Mouse (Mus musculus) cerebellum, postnatal 14 days (tissue): ENCODE measurements around the gene P4hb.
A peak's percentile ranks its signal among the peaks of the same experiment; 100 is the strongest.

Experiments used
- DNase-seq, 2 experiments: peaks; one replicate each; pipeline ENCODE4 v3.0.0; 2021; ENCODE audit warnings: mixed read lengths in 2 of 2

Gene P4hb

DNA sequence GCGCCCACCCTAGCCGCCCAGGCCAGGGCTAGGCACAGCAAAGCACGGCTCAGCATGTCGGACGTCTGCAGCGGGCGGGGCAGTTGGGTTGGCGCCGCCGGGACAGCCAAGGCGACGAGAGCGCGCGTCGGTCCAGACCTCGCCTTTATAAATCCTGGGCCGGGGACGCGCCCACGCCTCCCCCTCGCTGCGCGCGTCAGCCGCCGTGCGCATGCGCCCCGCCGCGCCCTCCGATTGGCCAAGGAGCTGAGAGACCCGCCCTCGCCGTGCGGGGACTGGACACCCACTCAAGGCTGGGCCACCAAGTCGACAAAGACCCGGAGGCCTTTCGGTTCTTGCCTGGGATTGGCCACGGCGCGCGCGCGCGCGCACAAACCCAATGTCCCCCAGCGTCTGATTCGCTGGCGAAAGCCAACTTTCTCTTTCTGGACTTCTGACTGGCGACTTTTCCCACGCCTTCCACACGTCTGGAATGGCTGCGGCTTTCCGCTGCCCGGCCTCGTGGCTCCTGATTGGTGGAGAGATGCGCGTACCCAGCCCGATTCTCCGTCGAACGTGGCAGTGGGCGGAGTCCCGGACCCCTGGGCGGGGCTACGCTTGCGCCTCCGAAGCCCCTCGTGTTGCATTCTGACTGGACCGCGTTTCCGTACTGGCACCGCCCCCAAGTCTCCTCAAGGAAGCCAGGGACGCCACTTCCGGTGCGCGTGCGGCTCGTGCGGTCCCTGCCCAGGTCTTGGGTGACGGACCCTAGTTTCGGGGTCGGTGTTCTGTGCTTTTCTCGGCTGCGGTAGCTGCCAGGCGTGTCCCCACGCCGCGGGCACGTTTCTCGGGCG, at the start of gene P4hb:
P4hb (minus strand) TSS at position 502 of the 833 bp plus-strand sequence.
- DNase-seq, result peak; percentile 100

DNA sequence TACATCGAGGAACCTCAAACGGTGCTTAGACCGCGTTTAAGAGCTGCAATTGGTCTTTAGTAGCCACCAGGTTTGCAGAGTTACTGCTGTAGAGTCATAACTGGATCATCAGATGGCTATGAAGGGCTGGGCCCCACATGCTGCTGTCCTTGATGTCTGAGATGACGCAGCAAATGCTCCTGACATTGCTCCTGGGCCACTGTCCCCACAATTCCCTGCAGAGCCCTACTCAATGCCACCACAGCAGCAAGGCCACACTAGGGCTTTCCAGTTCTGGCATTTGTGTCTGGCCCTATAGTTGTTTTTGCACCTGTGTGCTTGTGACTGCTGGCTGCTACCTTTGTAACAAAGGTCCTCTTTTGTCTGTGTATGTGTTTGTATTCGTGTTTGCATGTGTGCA, 49.8 kb upstream of the P4hb start:
- no peak for DNase-seq

DNA sequence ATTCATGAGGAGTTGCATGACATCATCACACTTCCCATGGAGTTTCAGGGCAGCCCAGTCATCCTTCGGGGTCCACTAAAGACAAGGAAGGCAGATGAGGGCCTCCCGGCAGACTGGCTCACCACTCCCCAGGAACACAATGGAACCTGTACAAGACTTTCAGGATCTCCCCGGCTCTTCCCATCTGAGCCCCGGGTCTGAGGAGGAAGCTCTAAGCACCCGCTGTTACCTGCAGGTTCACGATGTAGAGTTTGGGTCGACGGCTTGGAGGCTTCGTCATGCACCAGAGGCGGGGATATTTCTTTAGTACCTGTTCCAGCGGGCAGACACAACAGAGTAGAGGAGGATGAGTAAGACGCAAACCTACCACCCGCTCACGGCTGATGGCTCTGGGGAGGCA, 47.1 kb upstream of the P4hb start:
- DNase-seq, result no peak

DNA sequence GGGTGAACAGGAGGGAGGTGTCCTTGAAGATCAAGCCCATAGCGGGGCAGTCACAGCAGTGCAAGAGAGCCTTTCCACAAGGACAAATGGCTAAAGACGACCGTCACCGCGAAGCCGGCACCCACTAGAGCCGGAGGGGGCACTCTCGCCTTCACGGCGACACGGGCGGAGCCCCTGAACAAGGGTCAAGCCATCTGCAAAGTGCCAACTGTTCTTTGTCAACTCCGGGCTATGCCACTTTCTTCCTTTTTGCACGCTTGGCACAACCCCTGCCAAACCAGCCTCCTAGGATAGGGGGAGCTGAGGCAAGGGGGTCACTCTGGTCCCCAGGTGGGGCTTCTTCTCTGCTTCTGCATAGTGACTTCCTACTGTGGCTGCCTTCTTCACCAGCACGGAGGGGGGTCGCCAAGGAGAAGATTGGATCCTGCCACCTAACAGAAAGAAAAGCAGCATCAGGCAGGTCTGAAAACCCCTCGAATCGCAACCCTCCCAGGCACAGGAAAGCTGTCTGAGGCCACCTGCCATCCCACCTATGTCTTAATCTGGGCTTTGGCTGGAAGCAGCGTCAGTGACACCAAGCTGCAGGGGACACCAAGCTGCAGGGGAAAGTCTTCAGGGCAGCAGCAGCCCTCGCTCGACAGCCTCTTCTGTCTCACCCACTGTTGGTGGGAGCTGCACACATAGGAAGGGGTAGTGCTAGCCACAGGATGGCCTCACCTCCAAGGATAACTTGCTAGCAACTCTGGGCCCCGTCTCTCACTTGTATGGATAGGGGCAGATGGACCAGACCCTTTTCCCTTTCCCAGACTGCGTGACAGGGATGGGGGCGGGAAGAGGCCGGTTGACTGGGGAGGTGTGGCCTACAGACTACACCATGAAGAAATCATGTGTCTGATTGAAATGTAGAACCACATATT, 45.8 kb upstream of the P4hb start:
- no peak for DNase-seq

DNA sequence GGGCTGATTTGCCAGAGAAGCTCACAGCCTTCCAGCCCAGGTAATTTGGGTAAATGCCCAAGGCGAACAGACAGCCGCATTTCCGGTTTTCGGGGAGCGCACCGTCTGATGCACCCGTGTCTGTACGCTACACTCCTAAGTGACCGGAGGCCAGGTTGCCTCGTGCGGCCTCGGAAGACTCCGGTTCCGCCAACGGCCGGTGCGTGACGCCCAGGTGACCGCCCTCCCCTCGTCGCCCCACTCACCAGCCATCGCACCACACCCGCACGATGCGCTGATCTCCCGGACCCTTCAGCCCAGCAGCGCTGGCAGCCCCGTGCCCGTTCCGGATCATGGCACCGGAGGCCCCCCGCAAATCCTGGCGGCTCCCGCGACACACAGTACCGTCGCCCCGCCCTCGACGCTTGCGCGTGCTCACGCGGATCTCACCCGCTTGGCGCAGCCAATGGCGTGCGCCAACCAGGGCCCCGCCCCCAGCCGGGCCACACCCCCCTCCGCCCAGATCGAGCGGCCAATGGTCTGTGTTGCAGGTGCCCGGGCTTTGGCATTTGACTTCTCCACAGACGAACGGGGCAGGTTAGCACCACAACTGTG, 44.6 kb upstream of the P4hb start, which contains the start of gene Pcyt2:
Pcyt2 (minus strand) TSS at position 418 of the 594 bp plus-strand sequence.
- peak; percentile 97 for DNase-seq

DNA sequence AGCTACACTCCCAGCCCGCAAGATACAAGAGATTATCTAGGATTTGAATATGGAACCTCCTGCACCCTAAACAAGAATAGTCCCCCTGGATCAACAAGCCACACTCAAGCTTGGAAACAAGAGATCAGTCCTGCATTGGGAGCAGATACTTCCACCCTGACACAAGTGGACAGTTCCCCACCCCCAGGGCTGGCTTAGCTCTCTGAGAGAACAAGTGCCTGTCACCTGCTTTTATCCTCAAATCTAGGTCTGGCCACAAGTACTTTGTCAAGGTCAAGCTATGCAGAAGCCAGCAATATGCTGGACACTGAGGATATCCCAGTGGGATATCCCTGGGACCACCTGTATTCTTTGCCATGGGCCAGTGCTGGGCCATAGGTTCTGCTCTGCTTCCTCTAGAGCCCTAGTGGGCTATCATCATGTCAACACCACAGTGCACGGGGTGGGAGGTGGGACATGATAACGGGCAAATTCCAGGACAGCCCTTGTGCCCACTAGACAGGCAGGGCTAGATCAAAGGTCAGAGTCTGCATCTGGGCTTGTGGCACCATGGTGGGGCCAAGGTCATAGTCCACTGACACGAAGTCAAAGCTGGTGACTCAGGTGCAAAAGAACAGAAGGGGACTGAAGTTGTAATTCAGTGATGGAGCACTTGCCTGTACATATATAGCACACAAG, 43.7 kb upstream of the P4hb start:
- peak in 1 of 2 experiments; percentile 28 for DNase-seq

DNA sequence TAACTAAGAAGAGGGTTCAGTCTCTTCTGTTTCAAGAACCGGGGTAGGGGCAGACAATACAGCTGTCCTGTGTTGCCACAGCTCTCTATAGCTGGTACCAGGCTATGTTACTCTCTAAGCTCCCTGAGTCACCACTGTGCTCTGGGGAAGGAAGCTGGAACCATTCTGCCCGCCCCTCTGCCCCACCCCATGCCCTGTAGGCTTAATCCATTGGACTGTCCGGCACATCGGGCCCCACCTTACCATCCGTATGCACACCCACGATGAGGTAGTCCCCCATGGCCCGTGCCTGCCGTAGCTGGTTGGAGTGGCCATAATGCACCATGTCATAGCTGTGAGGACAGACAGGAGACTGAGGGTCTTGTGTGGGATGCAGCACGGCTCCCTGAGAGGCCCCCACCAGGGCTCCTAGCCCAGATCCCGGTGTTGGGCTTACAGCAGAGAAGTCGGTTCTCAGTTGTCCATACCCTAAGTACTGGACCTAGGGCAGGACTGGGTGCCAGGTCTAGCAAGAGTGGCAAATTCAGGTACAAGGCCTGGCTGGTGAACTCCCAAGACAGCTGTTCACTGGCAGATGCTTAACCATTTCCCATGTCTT, 42.7 kb upstream of the P4hb start:
- DNase-seq, result no peak

DNA sequence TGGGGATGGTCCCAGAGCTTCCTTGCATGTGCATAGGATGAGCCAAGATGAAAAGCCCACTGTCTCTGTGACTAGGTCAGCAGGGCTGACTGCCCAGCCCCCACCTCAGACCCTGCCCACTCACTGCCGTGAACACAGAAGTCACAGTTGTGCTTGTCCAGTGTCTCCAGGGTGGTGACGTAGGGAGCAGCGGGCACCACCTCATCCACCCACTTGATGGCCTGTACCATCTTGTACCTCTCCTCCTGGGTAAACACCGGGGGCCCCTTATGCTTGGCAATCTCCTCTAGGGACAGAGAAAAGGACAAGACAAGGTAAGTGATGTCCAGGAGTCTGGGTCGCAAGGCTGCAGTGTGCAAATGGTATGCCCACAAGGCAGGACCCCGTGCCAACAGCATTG, 42.1 kb upstream of the P4hb start:
- no peak for DNase-seq

DNA sequence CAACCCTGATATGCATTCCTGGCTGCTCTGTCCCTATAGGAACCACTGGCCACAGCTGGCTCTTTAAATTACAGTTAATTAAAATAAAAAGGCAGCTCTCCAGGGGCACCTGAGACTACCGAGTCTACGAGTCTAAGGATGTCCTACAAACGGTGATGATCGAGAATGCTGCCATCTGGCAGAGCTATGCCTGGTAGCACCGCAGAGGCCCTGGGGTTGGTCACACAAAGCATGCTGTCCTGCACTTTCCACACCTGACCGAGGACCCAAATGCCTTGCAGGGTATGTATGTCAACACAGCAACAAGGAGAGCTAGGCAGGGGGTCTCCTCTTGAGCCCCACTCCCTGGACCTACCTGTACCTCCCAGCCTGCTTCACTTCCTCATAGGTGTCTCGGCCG, 40.9 kb upstream of the P4hb start:
- peak in 1 of 2 experiments; percentile 39 for DNase-seq

DNA sequence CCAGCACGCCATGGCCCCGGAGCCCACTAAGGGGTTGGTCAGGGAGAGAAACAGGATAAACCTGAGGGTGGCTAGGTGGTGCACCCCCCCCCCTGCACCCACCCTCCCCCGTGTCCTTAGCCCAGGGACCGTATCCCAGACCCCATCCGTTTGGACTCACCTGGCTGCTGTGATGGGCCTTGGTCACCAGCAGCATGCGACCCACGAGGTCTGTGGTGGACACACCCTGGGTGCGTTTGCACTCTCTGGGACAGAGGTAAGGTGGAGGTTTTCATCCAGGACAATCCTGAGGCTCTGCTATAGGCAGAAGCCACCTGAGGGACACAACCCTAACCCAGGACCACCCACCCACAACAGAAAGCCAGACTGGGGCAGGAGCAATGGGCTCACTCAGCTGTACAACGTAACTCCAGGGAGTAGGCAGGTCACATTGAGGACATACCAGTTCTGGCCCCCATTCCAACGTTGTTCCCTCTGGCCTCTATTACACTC, 40.5 kb upstream of the P4hb start:
- peak in 1 of 2 experiments; percentile 26 for DNase-seq

DNA sequence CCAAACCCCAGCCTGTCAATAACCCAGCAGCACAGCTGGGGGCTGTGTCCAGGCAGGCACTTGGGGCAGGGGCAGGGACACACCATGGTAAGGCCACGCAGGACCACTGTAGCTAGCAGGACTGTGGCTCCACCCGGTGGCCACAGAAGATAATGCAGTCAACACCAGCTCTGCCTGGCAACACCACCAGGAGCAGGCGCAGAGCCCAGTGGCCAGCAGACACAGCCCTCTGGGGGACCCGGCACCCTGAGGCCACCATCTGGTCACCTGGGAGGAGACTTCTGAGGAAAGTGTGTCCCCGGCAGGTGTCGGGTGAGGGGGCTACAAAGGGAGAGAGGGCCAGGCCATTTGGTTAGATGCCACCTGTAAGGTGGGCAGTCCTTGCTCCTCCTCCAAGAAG, 39.7 kb upstream of the P4hb start:
- DNase-seq, result peak; percentile 96 to 97

DNA sequence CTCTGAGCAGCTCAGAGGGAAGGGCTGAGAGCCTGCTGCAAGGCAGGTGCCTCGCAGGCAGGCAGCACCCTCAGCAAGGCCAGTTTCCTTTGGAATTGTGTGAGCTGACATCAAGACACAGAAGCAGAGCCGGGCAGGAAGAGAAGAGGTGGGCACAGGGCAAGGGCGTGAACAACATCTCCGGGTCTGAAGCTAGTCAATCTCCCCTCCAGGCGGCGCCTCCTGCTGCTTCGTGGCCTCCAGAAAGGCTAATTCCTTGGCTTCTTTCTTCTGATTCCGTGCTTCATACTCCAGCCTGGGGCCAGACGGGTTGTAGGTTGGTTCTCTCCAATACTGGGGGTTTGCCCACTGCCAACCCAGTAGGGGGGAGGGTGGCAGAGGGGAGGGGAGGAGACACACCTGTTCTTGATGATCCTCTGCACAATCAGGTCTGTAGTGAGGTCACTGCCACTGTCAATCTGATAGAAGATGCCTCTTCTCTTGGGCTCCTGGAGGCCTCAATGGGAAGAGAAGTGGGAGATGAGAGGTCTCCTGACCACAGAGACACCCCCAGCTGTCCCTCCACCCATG, 37.5 kb upstream of the P4hb start:
- no peak for DNase-seq

DNA sequence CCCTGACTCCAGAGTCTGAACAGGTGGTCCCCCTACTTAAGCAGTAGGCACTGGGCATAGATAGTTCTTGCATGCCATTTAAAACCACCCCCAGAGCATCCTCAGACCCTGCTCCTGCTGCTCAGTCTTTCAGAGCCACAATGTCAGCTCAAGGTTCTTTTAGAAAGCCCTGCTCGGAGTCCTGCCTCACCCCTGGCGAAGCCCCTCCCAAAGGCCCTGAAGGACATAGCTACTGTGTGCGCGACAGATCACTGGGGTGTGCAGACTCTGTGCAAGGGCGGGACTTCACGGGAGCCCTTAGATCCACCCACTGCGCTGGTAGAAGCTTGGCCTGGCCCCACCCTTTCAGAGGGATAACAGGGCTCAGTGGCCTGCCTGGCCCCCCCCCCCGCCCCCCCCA, 36.2 kb upstream of the P4hb start:
- no peak for DNase-seq

DNA sequence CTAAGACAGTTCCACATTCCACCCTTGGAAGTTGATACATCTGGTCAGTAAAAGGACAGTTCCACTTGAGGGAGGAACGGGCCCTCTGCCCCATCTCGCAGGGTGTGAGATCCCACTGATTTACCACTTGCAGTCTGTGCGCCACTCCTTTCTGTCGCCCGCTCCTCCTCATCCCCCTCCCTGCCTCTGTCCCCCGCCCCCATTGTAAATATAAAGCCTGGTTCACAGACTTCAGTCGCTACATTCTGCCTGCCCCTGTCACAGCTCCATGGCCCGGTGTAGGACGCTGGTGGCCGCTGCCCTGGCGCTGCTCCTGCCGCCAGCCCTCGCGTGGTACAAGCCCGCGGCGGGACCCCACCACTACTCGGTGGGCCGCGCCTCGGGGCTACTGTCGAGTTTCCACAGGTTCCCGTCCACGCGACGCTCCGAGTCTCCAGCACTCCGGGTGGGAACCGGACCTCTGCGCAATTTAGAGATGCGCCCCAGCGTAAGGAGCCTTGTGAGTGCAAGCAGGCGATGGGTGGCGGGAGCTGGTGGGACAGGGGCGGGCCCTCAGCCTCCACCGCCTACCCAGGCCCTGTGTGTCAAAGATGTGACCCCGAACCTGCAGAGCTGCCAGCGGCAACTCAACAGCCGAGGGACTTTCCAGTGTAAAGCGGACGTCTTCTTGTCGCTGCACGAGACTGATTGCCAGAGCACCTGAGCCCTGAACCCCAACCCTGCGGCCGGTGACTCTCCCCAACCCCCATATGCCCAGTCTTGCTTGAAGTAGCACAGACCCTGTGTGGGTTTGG, 35.4 kb upstream of the P4hb start, which contains the start of gene Npb:
Npb (plus strand) TSS at position 237 of the 794 bp plus-strand sequence.
- peak in 1 of 2 experiments; percentile 32 for DNase-seq

DNA sequence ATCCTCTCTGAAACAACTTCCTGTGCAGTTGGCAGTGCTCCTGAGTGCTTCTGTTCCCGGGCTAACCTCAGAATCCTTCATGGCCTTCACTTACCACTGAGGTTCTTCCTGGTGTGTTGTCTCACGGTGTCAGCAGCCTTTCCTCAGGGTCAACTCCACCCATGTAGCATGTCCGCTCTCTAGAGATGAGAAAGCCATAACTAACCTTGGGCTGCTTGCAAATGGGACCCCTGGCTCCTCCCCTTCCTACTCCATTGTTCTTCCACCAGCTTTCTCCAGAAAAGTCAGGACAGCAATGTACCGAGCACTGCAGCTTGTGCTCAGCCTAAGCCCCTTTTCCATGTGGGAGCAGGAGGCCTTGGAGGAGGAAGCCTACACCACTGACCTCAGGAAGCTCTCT, 33.7 kb upstream of the P4hb start:
- no peak for DNase-seq

DNA sequence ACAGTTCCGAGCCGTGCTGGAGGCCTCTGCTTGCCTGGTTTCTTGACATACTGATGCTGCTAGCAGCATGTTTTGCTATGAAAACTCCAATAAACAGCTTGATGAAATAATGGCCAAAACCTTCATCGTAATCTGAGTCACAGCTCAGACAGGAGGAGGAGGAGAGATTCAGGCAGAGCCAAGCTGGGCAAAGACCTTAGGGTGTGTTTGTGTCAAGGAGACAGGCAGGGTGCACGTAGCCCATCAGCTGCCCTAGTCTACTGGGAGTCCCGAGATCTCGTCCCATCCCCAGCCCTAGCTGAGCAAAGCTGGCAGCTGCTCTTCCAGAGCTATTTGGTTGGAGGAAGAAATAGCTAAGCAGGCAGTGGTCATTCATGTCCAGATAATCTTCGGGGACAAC, 32.6 kb upstream of the P4hb start:
- no peak for DNase-seq

DNA sequence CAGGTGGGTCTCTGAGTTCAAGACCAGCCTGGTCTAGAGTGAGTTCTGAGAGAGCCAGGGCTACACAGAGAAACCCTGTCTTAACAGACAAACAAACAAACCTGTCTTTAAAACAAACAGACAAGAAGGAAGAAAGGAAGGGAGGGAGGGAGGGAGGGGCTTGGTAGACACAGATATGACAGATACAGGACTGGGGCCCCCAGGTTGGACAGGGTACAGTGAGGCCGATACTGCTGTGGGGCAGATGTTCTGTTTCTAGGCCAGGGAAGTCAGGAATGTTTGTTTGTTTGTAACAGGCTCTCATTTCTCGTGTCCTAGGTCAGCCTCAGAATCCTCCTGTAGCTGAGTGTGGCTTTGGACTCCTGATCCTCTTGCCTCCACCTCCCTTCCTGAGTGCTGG, 30.5 kb upstream of the P4hb start:
- DNase-seq, result no peak

DNA sequence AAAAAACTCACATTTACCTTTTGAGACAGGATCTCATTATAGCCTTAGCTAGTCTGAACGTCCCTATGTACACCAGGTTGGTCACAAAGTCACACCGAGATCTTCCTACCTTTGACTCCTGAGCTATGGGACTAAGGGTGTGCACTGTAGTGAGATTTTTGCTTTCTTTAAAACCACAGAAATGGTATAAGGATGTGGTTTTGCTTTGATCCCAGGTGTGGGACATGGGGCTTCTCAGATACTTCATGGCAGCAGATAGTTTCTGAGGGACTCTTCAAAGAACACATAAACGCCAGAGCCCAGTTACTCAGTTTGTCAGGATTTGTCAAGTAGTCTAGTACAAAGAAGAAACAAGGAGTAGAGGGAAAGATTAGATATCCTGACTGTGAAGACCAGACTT, 27.7 kb upstream of the P4hb start:
- DNase-seq, result no peak

DNA sequence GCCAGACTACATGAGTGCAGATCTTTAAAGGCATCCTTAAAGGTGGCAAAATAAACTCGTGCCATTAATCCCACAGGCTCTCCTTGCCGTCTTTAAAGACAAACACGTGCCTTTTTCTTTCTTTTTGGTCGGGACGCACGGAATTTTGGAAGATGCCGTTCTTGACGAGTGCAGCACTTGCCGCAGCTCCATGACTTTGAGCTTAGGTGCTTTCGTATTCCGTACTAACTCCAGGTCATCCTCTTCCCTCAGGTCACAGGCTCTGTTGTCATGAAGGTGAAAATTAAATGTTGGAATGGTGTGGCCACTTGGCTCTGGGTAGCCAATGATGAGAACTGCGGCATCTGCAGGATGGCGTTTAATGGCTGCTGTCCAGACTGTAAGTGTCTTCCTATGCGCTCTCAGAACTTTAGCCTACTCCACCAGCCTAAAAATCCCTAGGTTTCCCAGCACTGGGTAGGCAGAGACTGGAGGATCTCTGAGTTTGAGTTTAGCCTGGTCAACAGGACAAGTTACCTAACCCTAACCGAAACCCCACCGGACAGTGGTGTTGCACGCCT, 26.0 kb upstream of the P4hb start:
- DNase-seq, result no peak

DNA sequence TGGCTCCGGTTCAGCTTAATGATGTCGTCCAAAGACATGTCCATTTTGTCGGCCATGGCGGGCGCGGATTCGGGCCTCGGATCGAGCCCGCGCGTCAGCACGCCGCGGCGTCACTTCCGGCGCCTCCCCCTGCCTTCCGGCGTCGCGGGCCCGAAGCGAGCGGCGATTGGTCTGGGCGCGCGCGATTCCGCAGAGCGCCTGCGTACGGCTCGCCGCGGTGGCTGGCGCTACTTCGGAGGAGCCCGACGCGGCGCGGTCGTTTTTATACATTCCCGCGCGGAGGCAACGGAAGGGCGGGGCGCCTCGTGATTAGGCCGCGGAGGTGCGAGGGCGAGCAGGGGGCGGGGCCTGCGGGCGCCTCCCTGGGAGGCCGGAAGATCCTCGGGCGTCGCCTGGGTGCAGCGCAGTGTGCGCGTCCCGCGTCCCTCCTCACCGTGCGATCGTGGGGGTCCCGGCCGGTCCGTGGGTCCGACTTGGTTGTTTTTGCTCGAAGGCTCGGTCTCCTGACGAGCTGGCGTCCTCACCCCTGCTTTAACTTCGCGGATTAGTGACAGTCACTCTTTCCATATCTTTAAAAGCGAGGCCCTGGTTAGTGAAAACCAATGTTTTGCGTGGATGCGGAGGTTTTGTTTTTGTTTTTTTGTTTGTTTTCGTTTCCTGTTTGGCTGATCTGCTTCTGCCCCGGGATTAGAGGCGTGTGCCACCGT, 25.4 kb upstream of the P4hb start, which contains the start of the genes Alyref and Anapc11:
Alyref (minus strand) TSS at position 83 of the 707 bp plus-strand sequence.
Anapc11 (plus strand) TSS at position 139 of the 707 bp plus-strand sequence.
- DNase-seq, result peak; percentile 93 to 96
